Mouse (Mus musculus) embryo, embryonic 11.5 days (tissue): ENCODE measurements around the gene Pdzrn3.
A peak's percentile ranks its signal among the peaks of the same experiment; 100 is the strongest.

ENCODE experiments used
- DNase-seq: peaks from one replicate; pipeline ENCODE4 v3.0.0-alpha.2; 2012; ENCODE audit warnings: low read depth, low spot score

Gene Pdzrn3

DNA sequence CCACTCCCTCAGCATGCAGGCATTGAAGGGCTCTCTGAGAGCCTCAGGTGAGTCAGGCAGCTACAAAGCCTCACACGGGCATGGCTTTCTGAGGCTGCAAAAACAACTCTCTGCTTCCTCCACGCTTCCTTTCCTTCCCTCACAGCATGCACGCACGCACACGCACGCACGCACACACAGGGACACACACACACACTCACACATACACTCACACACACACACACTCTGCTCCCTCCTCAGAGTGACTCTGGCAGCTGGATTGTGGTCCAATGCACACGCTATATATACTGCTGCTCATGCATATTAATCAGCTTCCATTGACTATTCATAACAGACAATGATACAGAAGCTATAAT lies 178.8 kb downstream of the Pdzrn3 start:
- DNase-seq: peak; percentile 14

DNA sequence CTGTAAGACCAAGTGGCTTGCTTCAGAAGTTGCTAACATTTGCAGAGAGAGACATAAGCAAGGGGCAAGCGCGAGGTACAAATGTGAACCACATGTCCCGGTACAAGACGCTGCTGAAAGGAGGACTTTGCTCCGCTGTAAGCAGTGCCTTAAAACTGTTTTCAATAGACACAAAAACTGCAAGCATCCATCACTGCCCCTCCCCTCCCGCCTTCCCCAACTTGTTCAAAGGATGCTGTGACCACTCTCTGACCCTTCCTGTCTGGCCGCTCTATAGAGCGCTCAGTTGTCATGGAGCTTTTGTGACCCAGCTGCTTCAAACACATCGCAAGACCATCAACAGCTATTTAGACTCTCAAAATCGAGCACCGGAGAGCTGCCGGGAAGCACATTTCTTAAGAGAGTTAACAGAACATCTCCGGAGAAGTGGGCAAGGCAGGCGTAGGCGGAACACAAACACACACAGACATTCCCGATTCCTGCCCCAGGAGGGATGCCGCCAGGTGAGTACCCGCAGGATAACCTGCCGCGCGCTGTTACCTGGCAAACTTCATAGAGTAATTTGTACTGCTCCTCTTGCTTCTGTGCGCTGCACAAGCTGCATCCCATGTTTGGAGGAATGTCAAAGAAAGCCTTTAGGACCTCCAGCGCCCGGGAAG lies 179.3 kb downstream of the Pdzrn3 start:
- peak; percentile 57 for DNase-seq

DNA sequence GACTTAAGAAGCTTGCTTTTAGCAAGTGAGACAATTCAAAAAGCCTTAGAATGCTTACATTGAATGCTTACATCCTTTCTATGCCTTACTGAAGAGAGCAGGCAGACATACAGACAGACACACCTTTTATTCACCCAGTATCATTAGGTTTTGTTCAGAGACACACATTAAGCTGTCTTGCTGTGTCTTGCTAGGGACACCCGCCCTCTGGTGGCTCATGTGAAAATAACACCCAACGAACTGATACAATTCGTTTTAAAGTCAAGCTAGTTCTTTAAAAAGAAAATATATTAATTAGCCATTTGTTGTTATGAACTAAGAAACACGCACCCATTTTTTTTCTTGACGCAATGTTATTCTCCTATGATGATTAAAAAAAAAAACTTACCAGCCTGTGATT lies 180.1 kb downstream of the Pdzrn3 start:
- DNase-seq: peak; percentile 61

GRCm38 (mm10) chr6:101195891-101196290 lies 181.8 kb downstream of the Pdzrn3 start:
- DNase-seq: no peak

GRCm38 (mm10) chr6:101194386-101194925 lies 183.2 kb downstream of the Pdzrn3 start:
- DNase-seq: no peak

DNA sequence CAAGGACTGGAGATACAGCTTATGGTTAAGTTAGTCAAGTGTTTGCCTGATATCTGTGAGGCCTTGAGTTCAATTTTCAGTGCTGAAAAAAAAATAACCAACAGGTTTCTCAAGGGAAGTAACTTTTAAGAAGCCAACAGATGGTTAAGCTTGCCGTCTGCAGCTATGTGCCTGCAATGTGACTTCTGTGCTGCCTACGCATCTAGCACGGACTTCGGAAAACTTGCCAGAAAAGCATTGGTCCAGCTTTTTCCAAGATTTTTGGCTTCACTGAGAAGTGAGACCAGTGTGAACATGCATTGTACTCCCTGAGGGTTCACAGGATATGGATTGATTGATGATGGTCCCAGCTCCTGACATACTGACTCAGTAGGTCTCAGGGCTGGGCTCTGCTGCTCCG lies 186.1 kb downstream of the Pdzrn3 start:
- DNase-seq: no peak

- DNase-seq: no peak
These were observed 190.4 kb downstream of the Pdzrn3 start for GRCm38 (mm10) chr6:101187322-101187721.

GRCm38 (mm10) chr6:101186887-101187286 lies 190.8 kb downstream of the Pdzrn3 start:
- DNase-seq: no peak

DNA sequence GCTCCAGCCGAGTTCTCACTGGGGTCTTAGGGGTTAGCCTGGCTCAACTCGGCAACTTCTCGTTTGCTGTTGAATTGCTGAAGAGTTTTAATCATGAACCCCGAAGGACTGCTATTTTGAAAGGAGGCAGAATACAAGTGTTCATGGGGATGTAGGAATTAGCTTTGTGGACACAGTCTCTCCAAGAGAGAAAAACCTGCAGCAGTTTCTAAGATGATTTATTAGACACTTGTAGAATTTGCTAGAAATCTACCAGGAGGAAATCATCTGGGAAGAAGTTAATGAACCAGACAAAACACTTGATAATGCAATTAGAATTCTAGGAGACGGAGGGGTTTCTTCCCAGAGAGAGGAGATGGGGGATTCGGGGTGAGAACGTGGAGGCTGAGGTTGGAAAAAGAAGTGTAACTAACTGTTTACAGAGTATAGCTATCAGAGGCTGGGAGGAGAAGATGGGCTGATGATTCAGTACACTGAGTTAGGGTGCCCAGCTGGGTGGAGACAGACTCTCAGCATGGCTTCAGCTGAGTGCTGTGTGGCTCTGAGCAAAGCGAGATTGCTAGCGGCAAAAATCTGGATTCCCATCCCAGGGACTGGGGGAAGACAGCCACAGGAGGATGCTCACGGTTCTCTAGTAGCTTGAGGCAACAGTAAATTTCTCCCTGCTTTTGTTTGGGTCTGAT lies 193.5 kb downstream of the Pdzrn3 start:
- DNase-seq: no peak

DNA sequence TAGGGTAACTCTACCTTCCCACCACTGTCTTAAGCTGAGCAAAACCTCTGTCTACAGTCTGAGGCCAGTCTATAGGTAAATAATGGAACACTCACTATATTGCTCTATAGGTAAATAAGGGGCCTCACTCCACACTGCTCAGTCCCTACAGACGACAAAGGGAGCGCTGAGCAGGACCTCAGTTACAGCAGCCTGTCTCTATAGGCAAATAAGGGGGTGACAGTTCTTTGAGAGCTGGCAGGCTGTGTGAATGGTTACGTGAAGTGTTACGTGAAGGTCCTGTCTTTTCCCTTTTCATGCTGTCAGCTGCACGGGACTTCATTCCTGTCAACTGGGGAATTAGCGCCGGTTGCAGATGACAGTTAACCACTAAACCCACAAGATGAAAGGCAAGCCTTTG lies 207.0 kb downstream of the Pdzrn3 start:
- DNase-seq: no peak

- DNase-seq: no peak
These were observed 224.2 kb downstream of the Pdzrn3 start for GRCm38 (mm10) chr6:101153511-101153921.

DNA sequence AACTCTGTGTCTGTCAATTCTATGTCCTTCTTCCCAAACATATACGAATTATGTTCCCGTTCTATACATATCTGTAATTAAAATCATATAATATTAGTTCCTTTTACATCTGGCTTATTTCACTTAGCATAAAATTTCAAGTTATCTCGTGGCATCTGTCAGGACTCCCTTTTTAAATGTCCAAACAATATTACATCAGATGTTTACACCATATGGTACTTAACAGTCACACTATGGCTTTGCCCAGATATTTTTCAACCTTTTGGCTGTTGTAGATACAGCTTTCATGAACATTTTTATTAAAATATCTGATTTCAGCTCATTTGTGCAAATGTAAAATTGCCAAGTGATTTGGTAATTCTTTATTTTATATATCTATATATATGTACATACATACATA lies 242.3 kb downstream of the Pdzrn3 start:
- DNase-seq: no peak

- no peak for DNase-seq
These were observed 252.3 kb downstream of the Pdzrn3 start for GRCm38 (mm10) chr6:101125396-101125795.

DNA sequence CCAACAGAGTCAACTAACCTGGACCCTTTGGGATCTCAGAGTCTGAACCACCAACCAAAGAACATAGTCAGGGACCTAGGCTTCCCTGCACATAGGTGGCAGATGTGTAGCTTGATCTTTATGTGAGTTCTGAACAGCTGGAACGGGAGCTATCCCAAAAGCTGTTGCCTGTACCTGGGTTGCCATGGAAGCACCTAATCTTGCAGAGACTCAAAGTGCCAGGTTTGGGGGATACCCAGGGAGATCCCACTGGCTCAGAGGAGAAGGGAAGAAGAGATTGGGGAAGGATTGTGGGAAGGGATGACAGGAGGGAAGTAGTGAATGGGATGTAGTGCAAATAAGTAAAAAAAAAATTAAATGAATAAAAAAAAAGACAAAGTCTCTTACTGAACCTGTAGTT lies 268.7 kb downstream of the Pdzrn3 start:
- no peak for DNase-seq

DNA sequence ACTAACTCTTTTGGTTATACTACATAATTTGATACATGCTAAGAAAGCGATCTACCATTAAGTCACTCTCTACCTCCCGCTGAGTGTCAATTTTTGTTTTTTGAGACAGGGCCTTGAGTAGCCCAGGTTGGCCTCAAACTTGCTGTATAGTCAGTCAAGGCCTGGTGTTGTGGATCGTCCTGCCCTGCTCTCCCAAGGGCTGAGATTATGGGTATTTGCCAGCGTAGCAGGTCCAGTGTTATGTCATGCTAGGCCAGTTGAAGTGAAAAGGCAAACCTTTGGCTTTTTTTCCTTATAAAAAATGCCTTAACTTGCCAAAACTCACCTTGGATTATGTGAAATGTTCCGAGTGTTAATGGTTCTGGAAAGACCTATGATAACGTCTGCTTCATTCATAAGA lies 274.2 kb downstream of the Pdzrn3 start:
- no peak for DNase-seq

DNA sequence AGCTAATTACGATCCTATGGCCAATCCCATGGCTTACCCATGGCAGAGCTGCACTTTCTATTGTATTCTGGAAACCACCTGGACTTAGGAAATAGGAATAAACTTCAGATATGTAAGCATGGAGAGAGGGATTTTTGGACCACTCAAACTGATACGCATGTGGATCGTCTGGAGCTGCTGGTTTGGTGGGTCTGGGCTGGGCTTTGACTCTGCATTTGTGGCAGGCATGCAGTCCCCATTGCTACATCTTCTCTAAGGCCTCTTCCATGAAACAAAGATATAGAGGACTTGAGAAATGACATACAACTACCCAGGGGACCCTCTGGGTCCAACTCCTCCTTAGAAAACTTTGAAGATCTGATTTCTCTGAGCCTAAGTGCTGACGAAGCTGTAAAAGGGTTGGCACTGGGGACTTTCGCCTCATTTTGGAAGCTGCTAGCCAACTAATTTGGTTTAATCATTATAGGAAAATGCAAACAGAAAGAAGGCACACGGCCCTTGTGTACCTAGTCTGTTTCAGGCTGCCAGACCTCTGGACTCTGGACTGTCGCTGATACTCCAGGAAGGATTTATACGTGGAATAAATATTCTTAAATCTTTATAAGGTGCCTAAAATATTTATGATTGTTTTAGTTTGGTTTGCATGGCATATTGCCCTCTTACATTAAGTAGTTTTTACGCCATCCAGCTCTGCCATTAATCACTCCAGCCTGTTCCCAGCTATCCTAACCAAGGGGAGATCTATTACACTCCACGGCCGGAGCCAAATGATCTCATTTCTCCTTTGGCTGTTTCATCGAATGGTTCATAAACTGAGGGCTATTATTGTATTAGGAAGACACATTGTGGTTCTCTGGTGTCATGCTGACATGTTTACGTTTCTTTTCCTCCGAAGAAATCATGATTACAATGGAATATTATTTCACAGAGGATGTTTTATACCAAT lies 275.7 kb downstream of the Pdzrn3 start:
- DNase-seq: no peak
